Mouse (Mus musculus): ENCODE measurements at regions not wholly inside any gene's neighbourhood (a gene's known extent, or its start where the extent isn't known, plus 50 kb on each side); places are given as distances from the start of the nearest gene placed in this dataset.

DNA sequence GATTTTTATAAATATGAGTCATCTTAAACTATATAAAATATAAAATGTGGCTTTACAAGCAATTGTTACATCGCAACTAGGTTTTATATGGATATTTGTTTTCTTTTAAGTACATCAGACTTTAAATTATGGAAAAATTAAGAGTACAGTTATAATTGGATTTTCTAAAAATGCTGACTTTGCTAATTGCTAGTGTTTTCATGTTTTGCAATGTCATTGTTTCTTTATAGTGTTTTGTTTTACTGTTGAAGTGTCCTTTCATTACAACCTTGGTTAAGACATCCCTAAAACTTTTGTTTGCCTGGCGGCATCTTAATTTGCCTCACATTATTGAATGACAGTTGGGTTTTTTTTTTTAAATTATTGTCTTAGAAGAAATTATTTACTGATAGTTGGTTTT is 1634.0 kb downstream of the Diaph2 start:
- TF ChIP-seq POLR2A (IDR thresholded peaks at IDR 0.05; ENCODE audit: borderline replicate concordance, extremely low read depth, insufficient read depth, insufficient read length, poor library complexity, severe bottlenecking) (no peak), CTCF (IDR thresholded peaks at IDR 0.05; ENCODE audit: borderline replicate concordance, extremely low read depth, insufficient read depth, insufficient read length) (no peak)
